Mouse (Mus musculus): ENCODE results near the gene Bhlha15. TPM values are rescaled to one million over a fixed set of nuclear protein-coding genes. Genes with fewer than 3 reads are reported as not detected.

Bhlha15 gene
- polyA plus RNA-seq, 1 experiment: 0.42 TPM

- TF ChIP-seq CTCF (IDR thresholded peaks at IDR 0.05; ENCODE audit: borderline replicate concordance, control insufficient read depth, extremely low read depth, insufficient read depth, low read length, poor library complexity) (peak; percentile 87), POLR2A (IDR thresholded peaks at IDR 0.05; ENCODE audit: control insufficient read depth, extremely low read depth, insufficient read depth, low read length, poor library complexity) (no peak)
- Histone ChIP-seq H3K4me3 (ENCODE audit: control insufficient read depth, insufficient read depth, low read length) (no peak overlapping the region), H3K4me1 (replicated peaks; ENCODE audit: control insufficient read depth, insufficient read depth, low read length) (no peaks in the 10 kb centered on the region), H3K27ac (ENCODE audit: control insufficient read depth, insufficient read depth, low read length) (no peak overlapping the region), H3K27me3 (ENCODE audit: control insufficient read depth, insufficient read depth, low read length) (no peaks in the 10 kb centered on the region), H3K36me3 (ENCODE audit: control insufficient read depth, insufficient read depth, low read length) (peaks cover 67% of the 10 kb centered on the region)
- DNase-seq: no peak
- whole genome bisulfite sequencing: 70% methylated on average over 11 of the region's 11 CpGs
Observed at GRCm38 (mm10) chr5:144207478-144207877, 17.4 kb downstream of the Bhlha15 start.

GRCm38 (mm10) chr5:144214453-144214852, 24.4 kb downstream of the Bhlha15 start:
- H3K27me3 ChIP-seq (ENCODE audit: control insufficient read depth, insufficient read depth, low read length): no peaks in the 10 kb centered on the region
- no peak for TF ChIP-seq POLR2A (IDR thresholded peaks at IDR 0.05; ENCODE audit: control insufficient read depth, extremely low read depth, insufficient read depth, low read length, poor library complexity)
- peak; percentile 89 for TF ChIP-seq CTCF (IDR thresholded peaks at IDR 0.05; ENCODE audit: borderline replicate concordance, control insufficient read depth, extremely low read depth, insufficient read depth, low read length, poor library complexity)
- 64% methylated on average over 7 of the region's 7 CpGs for WGBS
- H3K4me1 ChIP-seq (replicated peaks; ENCODE audit: control insufficient read depth, insufficient read depth, low read length): peaks cover 22% of the 10 kb centered on the region
- DNase-seq: peak; percentile 60
- H3K36me3 ChIP-seq (ENCODE audit: control insufficient read depth, insufficient read depth, low read length): peaks cover 48% of the 10 kb centered on the region
- no peak overlapping the region for H3K27ac ChIP-seq (ENCODE audit: control insufficient read depth, insufficient read depth, low read length)
- H3K4me3 ChIP-seq (ENCODE audit: control insufficient read depth, insufficient read depth, low read length): no peak overlapping the region

GRCm38 (mm10) chr5:144215992-144216391, 25.9 kb downstream of the Bhlha15 start:
- peaks cover 33% of the 10 kb centered on the region for H3K4me1 ChIP-seq (replicated peaks; ENCODE audit: control insufficient read depth, insufficient read depth, low read length)
- DNase-seq: no peak
- no peak overlapping the region for H3K4me3 ChIP-seq (ENCODE audit: control insufficient read depth, insufficient read depth, low read length)
- H3K27me3 ChIP-seq (ENCODE audit: control insufficient read depth, insufficient read depth, low read length): no peaks in the 10 kb centered on the region
- H3K27ac ChIP-seq (ENCODE audit: control insufficient read depth, insufficient read depth, low read length): no peak overlapping the region
- no peak for TF ChIP-seq POLR2A (IDR thresholded peaks at IDR 0.05; ENCODE audit: control insufficient read depth, extremely low read depth, insufficient read depth, low read length, poor library complexity)
- TF ChIP-seq CTCF (IDR thresholded peaks at IDR 0.05; ENCODE audit: borderline replicate concordance, control insufficient read depth, extremely low read depth, insufficient read depth, low read length, poor library complexity): no peak
- H3K36me3 ChIP-seq (ENCODE audit: control insufficient read depth, insufficient read depth, low read length): peaks cover 32% of the 10 kb centered on the region
- 9% methylated on average over 2 of the region's 2 CpGs for WGBS

- 94% methylated on average over 7 of the region's 7 CpGs for WGBS
- TF ChIP-seq CTCF (IDR thresholded peaks at IDR 0.05; ENCODE audit: borderline replicate concordance, control insufficient read depth, extremely low read depth, insufficient read depth, low read length, poor library complexity): no peak
- TF ChIP-seq POLR2A (IDR thresholded peaks at IDR 0.05; ENCODE audit: control insufficient read depth, extremely low read depth, insufficient read depth, low read length, poor library complexity): no peak
- DNase-seq: no peak
- Histone ChIP-seq H3K27me3 (ENCODE audit: control insufficient read depth, insufficient read depth, low read length) (no peaks in the 10 kb centered on the region), H3K4me3 (ENCODE audit: control insufficient read depth, insufficient read depth, low read length) (no peak overlapping the region), H3K4me1 (replicated peaks; ENCODE audit: control insufficient read depth, insufficient read depth, low read length) (peaks cover 47% of the 10 kb centered on the region), H3K27ac (ENCODE audit: control insufficient read depth, insufficient read depth, low read length) (no peak overlapping the region), H3K36me3 (ENCODE audit: control insufficient read depth, insufficient read depth, low read length) (peaks cover 17% of the 10 kb centered on the region)
Observed at GRCm38 (mm10) chr5:144218061-144218460, 28.0 kb downstream of the Bhlha15 start.

- 79% methylated on average over 12 of the region's 12 CpGs for WGBS
- Histone ChIP-seq H3K4me3 (ENCODE audit: control insufficient read depth, insufficient read depth, low read length) (no peak overlapping the region), H3K4me1 (replicated peaks; ENCODE audit: control insufficient read depth, insufficient read depth, low read length) (peaks cover 47% of the 10 kb centered on the region), H3K27me3 (ENCODE audit: control insufficient read depth, insufficient read depth, low read length) (no peaks in the 10 kb centered on the region), H3K36me3 (ENCODE audit: control insufficient read depth, insufficient read depth, low read length) (peaks cover 4% of the 10 kb centered on the region), H3K27ac (ENCODE audit: control insufficient read depth, insufficient read depth, low read length) (no peak overlapping the region)
- no peak for DNase-seq
- TF ChIP-seq CTCF (IDR thresholded peaks at IDR 0.05; ENCODE audit: borderline replicate concordance, control insufficient read depth, extremely low read depth, insufficient read depth, low read length, poor library complexity) (no peak), POLR2A (IDR thresholded peaks at IDR 0.05; ENCODE audit: control insufficient read depth, extremely low read depth, insufficient read depth, low read length, poor library complexity) (no peak)
Observed at GRCm38 (mm10) chr5:144219306-144219705, 29.2 kb downstream of the Bhlha15 start.

GRCm38 (mm10) chr5:144219936-144220335, 29.9 kb downstream of the Bhlha15 start:
- no peak overlapping the region for H3K4me3 ChIP-seq (ENCODE audit: control insufficient read depth, insufficient read depth, low read length)
- DNase-seq: no peak
- no peak overlapping the region for H3K27ac ChIP-seq (ENCODE audit: control insufficient read depth, insufficient read depth, low read length)
- peaks cover 47% of the 10 kb centered on the region for H3K4me1 ChIP-seq (replicated peaks; ENCODE audit: control insufficient read depth, insufficient read depth, low read length)
- TF ChIP-seq CTCF (IDR thresholded peaks at IDR 0.05; ENCODE audit: borderline replicate concordance, control insufficient read depth, extremely low read depth, insufficient read depth, low read length, poor library complexity) (no peak), POLR2A (IDR thresholded peaks at IDR 0.05; ENCODE audit: control insufficient read depth, extremely low read depth, insufficient read depth, low read length, poor library complexity) (no peak)
- peaks cover 4% of the 10 kb centered on the region for H3K36me3 ChIP-seq (ENCODE audit: control insufficient read depth, insufficient read depth, low read length)
- no peaks in the 10 kb centered on the region for H3K27me3 ChIP-seq (ENCODE audit: control insufficient read depth, insufficient read depth, low read length)
- 95% methylated on average over 5 of the region's 5 CpGs for WGBS

- WGBS: 7% methylated on average over 4 of the region's 4 CpGs
- Histone ChIP-seq H3K4me3 (ENCODE audit: control insufficient read depth, insufficient read depth, low read length) (no peak overlapping the region), H3K4me1 (replicated peaks; ENCODE audit: control insufficient read depth, insufficient read depth, low read length) (peaks cover 39% of the 10 kb centered on the region), H3K36me3 (ENCODE audit: control insufficient read depth, insufficient read depth, low read length) (peaks cover 3% of the 10 kb centered on the region), H3K27ac (ENCODE audit: control insufficient read depth, insufficient read depth, low read length) (peak overlapping the region; percentile 95), H3K27me3 (ENCODE audit: control insufficient read depth, insufficient read depth, low read length) (no peaks in the 10 kb centered on the region)
- TF ChIP-seq POLR2A (IDR thresholded peaks at IDR 0.05; ENCODE audit: control insufficient read depth, extremely low read depth, insufficient read depth, low read length, poor library complexity) (no peak), CTCF (IDR thresholded peaks at IDR 0.05; ENCODE audit: borderline replicate concordance, control insufficient read depth, extremely low read depth, insufficient read depth, low read length, poor library complexity) (no peak)
- DNase-seq: peak; percentile 69
Observed at GRCm38 (mm10) chr5:144221305-144221704, 31.2 kb downstream of the Bhlha15 start.

All from thymus, adult 2 months (tissue).